Mouse (Mus musculus) A20 (cell line): ENCODE measurements around the gene Akap2.

Source experiments
- DNase-seq: peaks from one replicate; pipeline ENCODE4 v3.0.0-alpha.2; 2011; ENCODE audit warnings: low read depth, low spot score

Akap2 gene

GRCm38 (mm10) chr4:57701576-57701975 lies 15.9 kb upstream of the Akap2 start:
- DNase-seq: no peak

- DNase-seq: no peak
Observed at GRCm38 (mm10) chr4:57703574-57704470, 13.6 kb upstream of the Akap2 start.

- DNase-seq: peak; percentile 89
Observed at GRCm38 (mm10) chr4:57704575-57704974, 12.9 kb upstream of the Akap2 start.

- no peak for DNase-seq
Observed at GRCm38 (mm10) chr4:57715849-57716248, 1.6 kb upstream of the Akap2 start.

GRCm38 (mm10) chr4:57716735-57717134 lies 722 bp upstream of the Akap2 start:
- DNase-seq: no peak

- DNase-seq: peak; percentile 38
Observed at GRCm38 (mm10) chr4:57719370-57719769, 1.9 kb downstream of the Akap2 start.

- peak; percentile 90 for DNase-seq
Observed at GRCm38 (mm10) chr4:57720869-57721361, 3.5 kb downstream of the Akap2 start.

- no peak for DNase-seq
Observed at GRCm38 (mm10) chr4:57722296-57722695, 4.8 kb downstream of the Akap2 start.

GRCm38 (mm10) chr4:57723659-57724058 lies 6.2 kb downstream of the Akap2 start:
- DNase-seq: peak; percentile 78

GRCm38 (mm10) chr4:57725569-57725968 lies 8.1 kb downstream of the Akap2 start:
- DNase-seq: peak; percentile 53

GRCm38 (mm10) chr4:57728611-57729183 lies 11.2 kb downstream of the Akap2 start:
- no peak for DNase-seq

- no peak for DNase-seq
Observed at GRCm38 (mm10) chr4:57730047-57730446, 12.6 kb downstream of the Akap2 start.

- peak; percentile 76 for DNase-seq
Observed at GRCm38 (mm10) chr4:57730801-57731598, 13.5 kb downstream of the Akap2 start.

- DNase-seq: no peak
Observed at GRCm38 (mm10) chr4:57732351-57732750, 14.9 kb downstream of the Akap2 start.

- DNase-seq: no peak
Observed at GRCm38 (mm10) chr4:57733445-57733844, 16.0 kb downstream of the Akap2 start.

GRCm38 (mm10) chr4:57735426-57735825 lies 18.0 kb downstream of the Akap2 start:
- no peak for DNase-seq

GRCm38 (mm10) chr4:57738856-57739552 lies 21.5 kb downstream of the Akap2 start:
- no peak for DNase-seq

GRCm38 (mm10) chr4:57743325-57743929 lies 26.0 kb downstream of the Akap2 start:
- DNase-seq: no peak

- DNase-seq: no peak
Observed at GRCm38 (mm10) chr4:57750651-57751050, 33.2 kb downstream of the Akap2 start.

GRCm38 (mm10) chr4:57751054-57751453 lies 33.6 kb downstream of the Akap2 start:
- DNase-seq: no peak

GRCm38 (mm10) chr4:57751566-57751965 lies 34.1 kb downstream of the Akap2 start:
- no peak for DNase-seq
